Mouse (Mus musculus): Measurements from ENCODE around the gene Gad2.

Gene Gad2

DNA sequence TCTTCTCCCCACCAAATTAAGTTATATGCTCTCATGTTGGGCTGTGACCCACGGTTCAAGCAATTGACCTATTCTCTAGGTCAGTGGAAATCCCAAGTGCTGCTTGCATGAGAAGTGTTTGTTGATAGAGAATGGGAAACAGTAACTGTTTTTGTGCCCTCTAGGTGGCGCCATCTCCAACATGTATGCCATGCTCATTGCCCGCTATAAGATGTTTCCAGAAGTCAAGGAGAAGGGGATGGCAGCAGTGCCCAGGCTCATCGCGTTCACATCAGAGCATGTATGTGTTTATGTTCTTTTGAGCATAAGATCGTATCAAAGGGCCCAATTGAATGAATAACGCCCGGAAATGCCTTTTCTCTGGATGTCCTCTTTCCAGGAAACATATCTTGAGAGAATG is 12.8 kb downstream of the Gad2 start:
- no peak for DNase-seq (ENCODE audit: extremely low spot score, low read depth, low spot score)

DNA sequence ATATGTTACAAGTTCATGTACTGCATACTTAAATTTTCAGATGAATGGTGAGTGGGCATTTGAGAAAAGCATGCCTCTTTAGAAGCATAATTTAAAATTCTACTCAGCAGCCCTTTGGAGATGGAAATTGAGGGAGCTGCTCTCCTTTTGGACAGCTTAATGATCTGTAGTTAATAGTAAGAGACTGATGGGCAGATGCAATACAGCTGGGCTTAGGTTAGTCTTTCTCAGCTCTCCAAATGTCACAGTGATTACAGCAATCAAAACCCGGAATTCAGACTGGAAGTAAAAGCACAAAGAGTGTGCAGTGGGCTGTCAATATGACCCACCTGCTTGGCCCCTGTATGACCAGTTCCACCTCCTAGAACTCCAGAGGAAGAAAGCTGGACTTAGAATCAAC is 24.1 kb downstream of the Gad2 start:
- DNase-seq (ENCODE audit: extremely low spot score, low read depth, low spot score): no peak

DNA sequence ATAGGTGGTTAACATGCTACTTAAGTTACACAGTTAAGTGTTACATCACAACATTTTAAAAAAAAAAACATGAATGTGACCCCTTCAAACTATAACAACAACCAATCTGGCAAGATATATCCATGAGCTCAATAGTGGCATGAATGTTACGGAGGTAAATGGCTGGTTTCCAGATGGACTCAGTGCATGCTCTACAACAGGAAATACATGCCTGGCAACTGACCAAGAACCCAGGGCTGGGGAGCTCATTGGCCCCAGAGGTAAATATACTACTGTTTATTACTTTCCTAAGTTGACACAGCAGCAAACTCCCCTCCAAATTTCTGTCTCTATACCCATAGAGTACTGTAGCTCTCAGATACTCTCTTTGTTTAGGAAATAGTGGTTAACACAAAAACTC is 26.4 kb downstream of the Gad2 start:
- no peak for DNase-seq (ENCODE audit: extremely low spot score, low read depth, low spot score)

DNA sequence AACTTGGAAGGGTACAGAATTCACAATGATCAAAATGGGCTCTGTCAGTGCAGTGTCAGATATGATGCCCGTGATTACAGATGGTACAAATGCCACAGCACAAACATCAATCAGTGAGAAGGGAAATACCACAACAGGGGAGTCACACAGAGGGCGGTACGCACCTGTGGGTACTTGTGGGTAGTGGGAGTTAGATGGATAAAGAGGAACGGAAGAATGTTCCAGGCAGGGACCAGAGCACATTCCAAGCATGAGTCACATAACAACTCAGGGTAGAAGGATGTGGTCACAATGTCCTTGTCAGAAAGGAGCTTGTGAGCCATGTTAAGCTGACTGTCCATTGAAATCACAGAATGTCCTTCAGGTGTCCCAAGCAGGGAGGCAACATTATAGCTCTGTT is 29.8 kb downstream of the Gad2 start:
- DNase-seq (ENCODE audit: extremely low spot score, low read depth, low spot score): no peak

DNA sequence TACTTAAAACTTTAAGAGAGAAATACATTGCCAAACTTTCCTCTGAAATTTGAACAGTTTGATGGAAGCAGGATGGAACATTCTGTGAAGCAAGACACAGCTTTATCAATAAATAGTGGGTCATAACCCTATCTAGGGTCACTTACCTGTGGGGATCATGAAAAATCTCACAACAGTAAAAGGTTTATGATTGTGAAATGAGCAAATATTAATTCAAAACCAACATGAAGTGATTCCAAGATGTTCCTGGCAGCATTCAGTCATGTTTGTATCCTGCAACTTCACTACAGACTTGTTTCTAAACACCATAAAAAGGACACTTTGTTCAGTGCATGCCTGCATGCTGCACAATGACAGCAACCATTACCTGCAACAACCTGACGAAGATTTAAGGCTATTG is 41.7 kb downstream of the Gad2 start:
- DNase-seq (ENCODE audit: extremely low spot score, low read depth, low spot score): no peak

DNA sequence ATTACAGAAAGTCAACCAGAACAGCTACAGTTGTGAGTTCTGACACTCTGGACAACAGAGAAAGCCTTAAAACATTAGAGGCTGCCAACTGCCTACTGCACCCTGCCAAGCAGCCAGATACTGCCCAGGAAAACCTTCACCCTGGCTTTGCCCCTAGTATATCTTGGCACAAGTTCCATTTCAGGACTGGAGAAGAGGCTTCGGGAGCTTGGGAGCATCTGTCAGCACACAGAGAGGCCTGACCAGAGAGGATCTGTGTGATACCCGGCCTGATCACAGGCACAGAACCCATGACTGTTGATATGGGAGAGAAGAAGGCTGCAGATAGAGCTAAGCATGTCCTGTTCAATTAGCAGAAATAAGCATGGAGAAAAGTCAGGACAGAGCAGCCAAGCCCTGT is 48.4 kb downstream of the Gad2 start:
- no peak for DNase-seq (ENCODE audit: extremely low spot score, low read depth, low spot score)

DNA sequence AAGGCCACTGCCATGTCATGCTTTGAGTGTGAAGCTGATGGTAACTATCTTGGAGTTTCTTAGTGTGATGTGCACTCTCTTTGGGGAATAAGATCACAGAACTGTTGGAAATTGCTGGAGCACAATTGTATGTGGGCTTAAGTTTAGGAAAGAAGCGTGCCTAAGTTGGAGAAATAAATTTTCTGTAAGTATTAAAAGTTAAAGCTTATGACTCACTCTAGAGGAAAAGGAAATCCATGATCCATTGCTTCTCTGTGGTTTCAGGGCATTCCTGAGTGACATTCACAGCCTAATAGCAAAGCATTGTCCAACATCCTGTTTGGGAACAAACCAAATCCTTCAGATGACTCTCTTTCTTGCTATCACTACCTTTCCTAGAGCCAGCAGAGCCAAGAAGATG is 49.3 kb downstream of the Gad2 start:
- DNase-seq (ENCODE audit: extremely low spot score, low read depth, low spot score): no peak

DNA sequence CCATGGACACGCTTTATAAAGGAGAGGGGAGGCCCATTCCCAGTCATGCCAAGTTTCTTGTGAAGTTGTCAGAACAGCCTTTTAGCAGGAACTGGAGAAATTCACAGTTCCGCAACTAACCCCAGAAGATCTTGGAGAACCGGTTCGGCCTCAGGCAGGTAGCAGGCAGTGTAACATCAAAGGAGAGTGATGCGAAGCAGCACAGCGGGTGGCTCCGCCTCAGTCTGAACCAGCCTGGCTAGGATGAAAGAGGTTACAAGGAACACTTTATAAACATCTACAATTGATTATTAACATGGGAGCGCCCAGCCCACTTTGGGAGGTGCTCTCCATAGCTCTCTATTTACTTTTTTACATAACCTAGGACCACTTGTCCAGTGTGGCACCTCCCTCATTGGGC is 55.1 kb downstream of the Gad2 start:
- DNase-seq (ENCODE audit: extremely low spot score, low read depth, low spot score): no peak

DNA sequence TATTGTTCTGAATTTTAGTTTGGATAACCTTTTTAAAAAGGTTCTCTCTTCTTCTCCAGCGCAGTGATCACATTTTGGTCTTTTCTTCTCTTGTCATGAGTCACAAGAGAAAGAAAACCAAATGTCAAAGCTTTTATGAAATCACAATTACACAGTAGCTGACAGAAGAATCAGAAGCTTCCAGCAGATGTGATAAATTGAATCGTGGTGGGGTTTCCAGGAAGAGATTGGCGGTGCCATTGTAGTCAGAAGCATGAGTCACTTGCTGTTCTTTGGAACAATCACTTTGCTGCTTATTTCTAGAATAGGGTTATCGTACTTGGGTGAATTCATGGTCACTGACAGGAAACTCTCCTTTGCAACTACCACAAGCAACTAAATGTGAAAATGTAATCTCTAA is 57.9 kb downstream of the Gad2 start:
- DNase-seq (ENCODE audit: extremely low spot score, low read depth, low spot score): no peak

DNA sequence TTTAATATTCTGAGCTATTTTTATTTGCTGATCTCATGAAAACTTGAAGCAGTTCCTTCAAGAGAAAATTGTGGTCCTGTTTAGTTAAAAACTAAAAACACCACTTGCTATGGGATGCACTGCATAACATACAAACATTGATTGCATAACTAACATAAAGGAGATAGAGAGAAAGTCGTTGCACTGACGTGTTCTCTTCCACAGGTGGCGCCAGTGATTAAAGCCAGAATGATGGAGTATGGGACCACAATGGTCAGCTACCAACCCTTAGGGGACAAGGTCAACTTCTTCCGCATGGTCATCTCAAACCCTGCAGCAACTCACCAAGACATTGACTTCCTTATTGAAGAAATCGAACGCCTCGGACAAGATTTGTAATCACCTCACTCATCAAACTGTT is 68.0 kb downstream of the Gad2 start:
- no peak for DNase-seq (ENCODE audit: extremely low spot score, low read depth, low spot score)

DNA sequence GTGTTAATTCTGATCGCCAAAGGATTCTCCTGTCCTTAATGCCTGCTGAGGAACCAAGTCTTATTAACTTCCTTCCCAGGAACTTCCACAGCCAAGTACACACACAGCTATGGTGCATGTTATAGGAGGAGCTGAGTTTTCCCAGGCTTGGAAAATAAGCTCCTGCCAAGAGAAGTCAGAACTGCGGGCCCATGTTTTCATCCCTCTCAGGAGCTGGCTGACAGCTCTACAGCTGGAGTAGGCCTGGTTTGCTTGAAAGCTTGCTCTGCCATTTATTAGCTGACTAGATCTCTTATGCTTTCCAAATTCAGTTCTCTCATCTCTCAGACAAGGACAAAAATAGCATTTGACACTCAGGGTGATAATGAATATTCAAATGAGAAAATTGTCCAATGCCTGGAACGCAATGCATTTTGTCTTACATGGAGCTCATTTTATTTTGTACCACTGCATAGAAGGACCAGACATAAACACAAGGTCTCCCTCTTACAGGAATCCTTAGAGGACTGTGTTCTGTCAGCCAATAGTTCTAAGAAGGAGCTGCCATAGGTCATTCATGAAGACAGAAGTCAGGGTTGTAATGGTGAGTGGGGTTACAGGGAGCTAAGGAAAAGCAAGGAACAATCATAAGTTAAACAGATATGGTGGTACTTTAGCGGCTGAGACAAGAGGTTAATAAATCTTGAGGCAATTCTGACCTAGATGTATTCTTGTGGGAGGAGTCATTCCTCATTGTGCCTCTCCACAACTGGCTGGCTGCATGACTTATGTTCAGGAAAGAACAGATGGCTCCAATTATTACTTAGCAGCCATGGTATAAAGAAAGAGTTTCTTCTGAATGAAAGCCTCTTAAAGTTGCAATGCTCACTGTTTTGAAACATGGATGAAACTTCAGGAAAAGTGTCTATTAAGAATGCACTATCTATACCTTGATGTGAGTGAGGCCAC is 83.0 kb downstream of the Gad2 start:
- no peak for DNase-seq (ENCODE audit: extremely low spot score, low read depth, low spot score)

DNA sequence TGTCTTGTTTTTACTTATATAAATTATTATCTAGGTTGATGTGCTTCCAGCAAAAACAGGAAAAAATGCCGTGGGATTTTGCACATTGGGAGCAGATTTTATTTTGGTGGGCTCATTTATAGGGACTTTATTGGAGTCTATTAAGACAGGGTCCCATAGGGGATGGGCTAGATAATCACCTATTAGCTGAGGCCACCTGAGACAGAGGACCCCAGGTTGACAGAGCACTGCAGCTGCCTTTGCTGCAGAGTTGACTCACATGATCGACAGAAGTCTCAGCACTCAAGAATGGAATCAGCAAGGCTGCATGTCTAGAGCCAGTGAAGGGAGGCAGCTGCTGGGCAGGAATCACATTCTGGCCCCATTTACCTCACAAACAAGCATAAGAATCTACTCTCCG is 84.2 kb downstream of the Gad2 start:
- no peak for DNase-seq (ENCODE audit: extremely low spot score, low read depth, low spot score)

DNA sequence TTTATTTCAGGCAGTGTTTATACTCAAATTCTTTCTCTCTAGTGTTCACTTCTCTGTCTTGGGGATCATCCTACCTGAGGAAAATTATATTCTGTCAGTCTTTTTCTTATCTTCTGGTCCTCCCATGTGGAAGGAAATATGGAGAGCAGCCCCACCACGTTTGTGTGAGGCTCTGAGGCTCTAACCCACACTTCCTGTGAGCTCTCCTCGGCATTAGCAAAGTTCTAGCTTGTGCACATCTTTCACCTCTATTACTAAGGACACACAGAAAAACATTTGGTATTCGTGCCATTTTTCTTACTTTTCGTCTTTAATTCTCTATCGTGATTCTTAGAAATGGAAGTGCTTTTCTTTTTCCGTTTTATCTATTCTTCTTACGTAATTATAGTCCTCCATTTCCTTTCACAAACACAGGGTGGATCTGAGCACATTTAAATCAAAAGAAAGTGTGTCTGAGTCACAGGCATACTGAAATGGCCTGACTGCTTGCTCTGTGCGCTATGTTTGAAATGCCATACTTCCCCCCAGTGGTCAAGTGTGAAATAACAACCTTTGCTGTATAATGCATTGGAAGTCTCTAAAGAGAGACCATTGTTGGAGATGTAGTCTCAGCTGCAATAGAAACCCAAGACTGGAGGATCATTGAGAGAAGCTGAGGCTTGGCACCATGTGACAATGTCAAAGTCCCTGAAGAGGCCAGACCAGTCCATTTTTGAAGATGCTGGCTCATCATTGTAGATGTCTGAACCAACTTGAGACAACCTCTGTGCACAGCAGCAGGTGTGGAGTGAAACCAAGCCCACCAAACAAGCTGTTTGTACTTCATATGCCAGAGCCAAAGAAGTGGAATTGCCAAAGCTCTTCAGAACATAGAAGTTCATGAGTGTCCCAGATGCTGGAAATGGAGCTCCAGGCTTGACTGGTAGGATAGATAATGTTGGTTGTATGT is 99.8 kb downstream of the Gad2 start:
- DNase-seq (ENCODE audit: extremely low spot score, low read depth, low spot score): peak; percentile 74

DNA sequence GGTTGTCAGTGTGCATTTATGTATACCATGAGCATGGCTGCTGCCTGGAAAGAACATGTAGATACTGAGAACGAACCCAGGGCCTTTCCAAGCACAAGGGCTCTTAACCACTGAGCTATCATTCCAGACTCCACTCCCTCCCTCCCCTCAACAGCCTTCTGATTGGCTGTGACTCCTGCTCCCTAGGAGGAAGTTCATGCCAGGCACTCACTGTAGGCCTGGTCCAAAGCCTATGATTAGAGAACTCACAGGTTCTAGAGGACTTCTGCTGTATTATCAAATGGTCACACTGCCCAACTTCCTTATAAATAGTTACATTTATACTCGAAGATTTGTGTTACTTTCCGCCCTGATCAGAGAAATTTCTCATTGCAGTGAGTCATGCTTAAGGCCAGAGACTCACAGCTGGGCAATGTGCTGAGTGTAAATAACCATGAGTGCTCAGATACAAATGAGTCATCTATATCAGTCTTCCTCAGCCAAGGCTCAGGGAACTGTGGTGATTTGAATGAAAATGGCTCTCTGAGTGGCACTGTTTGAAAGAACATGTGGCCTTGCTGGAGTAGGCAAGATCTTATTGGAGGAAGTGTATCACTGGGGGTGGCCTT is 102.0 kb downstream of the Gad2 start:
- no peak for DNase-seq (ENCODE audit: extremely low spot score, low read depth, low spot score)

DNA sequence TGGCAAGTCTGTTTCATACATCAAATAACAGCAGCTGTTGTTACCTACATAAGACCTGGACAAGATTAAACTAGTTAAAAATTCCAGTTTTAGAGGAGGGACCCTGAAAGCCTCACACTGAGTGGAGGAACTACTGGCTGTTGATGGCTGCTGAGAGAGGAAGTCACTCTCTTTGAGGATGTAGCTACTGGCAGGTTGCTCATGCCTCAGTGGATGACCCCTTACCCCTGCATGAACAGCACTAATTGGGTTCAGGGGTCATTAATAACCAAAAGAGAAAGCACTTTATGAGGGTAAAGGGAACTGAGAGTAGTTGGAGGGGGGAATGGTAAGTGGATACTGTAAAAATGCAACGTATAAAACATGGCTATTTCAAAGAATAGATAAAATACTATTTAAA is 105.1 kb downstream of the Gad2 start:
- no peak for DNase-seq (ENCODE audit: extremely low spot score, low read depth, low spot score)

DNA sequence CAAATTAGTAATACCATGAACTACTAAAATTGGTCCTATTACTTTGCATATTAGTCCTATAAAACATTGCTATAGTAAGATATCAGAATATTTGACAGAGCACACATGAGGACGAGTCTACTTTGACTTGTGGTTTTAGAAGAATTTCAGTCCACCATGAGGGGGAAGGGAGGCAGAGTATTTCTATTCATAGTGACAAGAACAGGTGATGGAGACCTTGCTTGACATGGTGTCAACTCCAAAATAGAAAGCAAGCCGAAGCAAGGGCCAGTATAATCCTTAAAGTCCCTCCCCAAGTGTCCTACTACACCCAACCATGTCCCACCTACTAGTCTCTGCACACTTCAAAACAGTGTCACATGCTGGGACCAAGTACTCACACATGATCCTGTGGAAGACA is 114.1 kb downstream of the Gad2 start:
- DNase-seq (ENCODE audit: extremely low spot score, low read depth, low spot score): no peak

DNA sequence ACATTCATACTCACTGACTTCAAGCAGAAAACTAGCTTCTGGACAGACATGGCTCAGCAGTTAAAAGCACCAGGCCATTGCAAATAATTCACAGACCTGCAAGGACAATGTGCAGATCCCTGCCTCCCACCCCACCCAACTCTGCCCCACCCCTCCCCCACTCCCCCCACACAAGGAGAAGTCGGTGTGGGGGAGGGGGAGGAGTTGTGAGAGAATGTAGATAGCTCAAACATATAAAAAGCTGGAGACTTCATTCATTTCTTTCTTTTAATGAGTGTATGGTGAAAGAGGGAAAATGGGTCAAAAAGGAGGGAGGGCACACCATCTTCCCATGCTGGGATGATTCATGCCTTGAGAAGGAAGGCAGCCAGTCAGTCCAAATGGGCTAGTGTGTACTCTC is 117.4 kb downstream of the Gad2 start:
- DNase-seq (ENCODE audit: extremely low spot score, low read depth, low spot score): peak; percentile 46

DNA sequence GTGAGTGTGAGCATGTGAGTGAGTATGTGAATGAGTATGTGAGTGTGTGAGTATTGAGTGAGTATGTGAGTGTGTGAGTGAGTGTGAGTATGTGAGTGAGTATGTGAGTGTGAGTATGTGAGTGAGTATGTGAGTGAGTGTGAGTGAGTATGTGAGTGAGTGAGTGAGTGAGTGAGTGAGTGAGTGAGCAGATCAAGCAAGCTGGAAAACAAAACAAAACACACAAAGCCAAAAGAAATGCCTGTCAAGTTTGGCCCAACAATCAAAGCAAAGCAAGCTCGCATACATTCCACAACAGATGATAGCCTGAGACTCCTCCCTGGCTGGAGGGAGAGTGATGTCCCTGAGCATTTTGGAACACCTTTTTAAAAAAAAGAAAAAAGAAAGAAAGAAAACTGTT is 118.4 kb downstream of the Gad2 start:
- DNase-seq (ENCODE audit: extremely low spot score, low read depth, low spot score): no peak

DNA sequence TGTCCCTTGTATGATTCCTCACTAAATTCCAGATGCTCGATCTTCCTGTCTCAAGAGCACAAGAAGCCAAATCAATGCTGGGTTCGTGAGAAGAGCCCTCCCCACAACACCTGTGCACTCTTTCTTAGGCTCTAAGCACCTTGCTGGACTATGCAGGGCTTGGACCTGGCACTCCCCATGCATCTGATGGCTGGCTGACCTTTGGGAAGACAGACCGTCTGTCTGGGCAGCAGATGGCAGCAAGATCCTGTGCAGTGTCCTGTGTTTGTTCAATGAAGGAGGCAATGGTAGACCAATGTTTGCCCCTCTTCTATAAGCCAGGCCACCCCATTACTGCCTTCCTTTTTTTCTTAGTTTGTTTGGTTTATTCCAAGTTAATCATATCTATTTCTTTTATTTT is 119.2 kb downstream of the Gad2 start:
- no peak for DNase-seq (ENCODE audit: extremely low spot score, low read depth, low spot score)

Measured in hindlimb bud, embryonic 11.5 days (tissue).